Mouse (Mus musculus) frontal cortex, postnatal 14 days (tissue): Measurements from ENCODE around the gene Kifc5b.
"Not testable (repeated sequence)": the region's sequence is repeated elsewhere in the genome, so short reads cannot be mapped to it uniquely, and the experiment has no call there.

Experiments used
- DNase-seq, 2 experiments: peaks; one replicate each; pipeline ENCODE4 v3.0.0; 2022; ENCODE audit warnings: low spot score in 2 of 2

The Kifc5b gene

GRCm38 (mm10) chr17:26916711-26917482 lies at the start of gene Kifc5b:
TSS of gene Kifc5b (plus strand) at chr17:26917091.
- peak; percentile 99 to 100 for DNase-seq

- DNase-seq = no peak
These were observed 48.1 kb upstream of the Kifc5b start for GRCm38 (mm10) chr17:26868756-26869155.

DNA sequence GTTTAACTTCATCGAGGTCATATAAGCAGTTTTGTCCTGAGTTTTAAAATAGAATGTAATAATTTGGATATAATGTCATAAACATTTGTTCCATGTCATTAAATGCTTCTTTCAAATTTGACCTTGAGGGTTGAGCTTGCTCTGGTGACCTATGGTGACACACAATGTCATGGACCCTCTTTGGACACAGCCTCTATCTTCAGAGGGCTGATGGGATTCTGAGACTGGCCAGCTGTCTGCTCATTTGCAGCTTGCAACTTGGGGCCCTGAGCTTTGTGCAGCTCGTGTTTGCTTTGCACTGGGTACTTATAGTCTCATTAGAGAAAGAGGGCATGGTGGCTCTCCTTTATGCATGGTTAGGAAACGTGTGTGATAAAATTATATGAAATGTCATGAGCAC lies 44.0 kb upstream of the Kifc5b start:
- no peak for DNase-seq

- no peak for DNase-seq
These were observed 43.4 kb upstream of the Kifc5b start for GRCm38 (mm10) chr17:26873502-26873901.

DNA sequence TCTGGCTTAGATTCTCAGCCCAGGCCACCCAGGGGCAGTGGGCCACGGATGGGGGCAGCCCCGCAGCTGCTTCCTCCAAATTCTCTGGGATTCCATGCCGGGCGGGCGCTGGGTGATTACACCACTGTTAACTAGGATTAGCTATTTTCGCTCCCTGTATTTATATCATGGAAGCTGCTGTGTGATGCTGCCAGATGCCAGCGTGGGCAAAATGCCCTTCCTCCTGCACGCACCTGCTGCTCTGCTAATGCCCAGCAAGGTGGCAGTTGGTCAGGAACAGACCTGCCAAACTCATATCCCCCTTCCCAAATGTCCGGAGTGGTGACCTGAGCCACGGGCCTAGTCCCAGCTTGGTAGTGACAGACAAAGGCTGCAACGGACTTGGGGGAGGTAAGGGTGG lies 42.3 kb upstream of the Kifc5b start:
- no peak for DNase-seq

GRCm38 (mm10) chr17:26877927-26878326 lies 39.0 kb upstream of the Kifc5b start:
- DNase-seq = no peak

GRCm38 (mm10) chr17:26879235-26879634 lies 37.7 kb upstream of the Kifc5b start:
- DNase-seq = no peak

- no peak for DNase-seq
These were observed 34.2 kb upstream of the Kifc5b start for GRCm38 (mm10) chr17:26882706-26883105.

GRCm38 (mm10) chr17:26883585-26883984 lies 33.3 kb upstream of the Kifc5b start:
- no peak for DNase-seq

DNA sequence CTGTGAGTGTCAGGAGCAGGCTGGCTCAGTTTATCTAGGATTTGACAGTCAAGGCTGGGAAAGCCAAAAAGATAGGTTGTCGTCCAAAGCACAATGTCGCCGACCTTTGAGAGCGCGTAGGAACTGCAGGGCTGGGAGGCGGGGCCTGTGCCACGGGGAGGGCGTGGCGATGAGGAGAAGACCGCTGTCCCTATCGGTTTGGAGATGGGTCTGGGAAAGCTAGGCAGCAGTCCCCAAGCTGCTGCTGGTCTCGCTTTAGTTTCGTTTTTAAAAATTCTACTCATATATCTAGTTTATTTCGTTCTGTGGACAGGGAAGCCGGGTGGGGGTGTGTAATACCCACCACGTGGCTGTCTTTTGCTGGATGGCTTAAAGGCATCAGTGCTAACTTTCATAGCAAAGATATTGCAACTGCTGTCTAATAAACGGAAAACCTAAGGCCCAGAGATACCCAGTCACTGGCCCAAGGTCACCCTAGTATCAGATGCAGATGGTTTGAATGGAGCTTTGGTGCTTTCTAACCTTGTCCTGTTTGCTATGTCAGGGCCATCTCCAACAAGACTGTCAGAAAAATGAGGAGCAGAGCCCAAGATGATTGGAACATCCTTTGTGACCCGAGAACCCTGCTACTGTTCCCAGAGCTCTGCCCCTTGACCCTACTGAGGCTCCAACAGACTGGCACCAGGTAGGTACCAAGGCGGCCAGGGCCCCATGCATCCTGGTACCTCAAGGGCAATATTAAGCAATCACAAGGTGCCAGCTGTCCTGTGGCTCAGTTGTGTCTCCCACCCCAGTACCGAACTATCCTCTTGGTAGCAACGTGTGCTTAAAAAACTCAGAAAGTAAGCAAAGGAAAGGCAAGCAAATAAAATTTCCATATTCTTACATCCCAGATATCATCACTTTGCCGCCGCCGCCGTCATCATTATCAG lies 31.6 kb upstream of the Kifc5b start:
- peak in 1 of 2 experiments; percentile 61 for DNase-seq

- DNase-seq = peak; percentile 67 to 81
These were observed 30.7 kb upstream of the Kifc5b start for GRCm38 (mm10) chr17:26886047-26886749.

DNA sequence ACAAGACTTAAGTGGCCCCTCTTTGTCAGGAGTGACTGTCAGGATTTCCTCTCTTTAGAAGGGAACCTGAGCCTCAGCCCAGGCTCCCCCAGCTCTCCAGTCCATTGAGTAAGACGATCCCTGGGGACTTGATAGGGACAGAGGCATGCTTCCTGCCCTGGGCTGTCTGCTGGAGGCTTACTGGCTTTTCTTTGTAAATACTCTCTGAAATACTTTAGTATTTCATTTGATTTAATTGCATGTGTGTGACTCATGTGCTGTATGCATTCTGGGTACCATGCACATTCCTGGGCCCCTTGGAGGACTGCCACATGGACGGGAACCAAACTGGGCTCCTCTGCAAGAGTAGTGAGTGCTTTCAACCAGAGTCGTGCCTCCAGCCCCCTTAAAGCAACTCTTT lies 29.0 kb upstream of the Kifc5b start:
- no peak for DNase-seq

DNA sequence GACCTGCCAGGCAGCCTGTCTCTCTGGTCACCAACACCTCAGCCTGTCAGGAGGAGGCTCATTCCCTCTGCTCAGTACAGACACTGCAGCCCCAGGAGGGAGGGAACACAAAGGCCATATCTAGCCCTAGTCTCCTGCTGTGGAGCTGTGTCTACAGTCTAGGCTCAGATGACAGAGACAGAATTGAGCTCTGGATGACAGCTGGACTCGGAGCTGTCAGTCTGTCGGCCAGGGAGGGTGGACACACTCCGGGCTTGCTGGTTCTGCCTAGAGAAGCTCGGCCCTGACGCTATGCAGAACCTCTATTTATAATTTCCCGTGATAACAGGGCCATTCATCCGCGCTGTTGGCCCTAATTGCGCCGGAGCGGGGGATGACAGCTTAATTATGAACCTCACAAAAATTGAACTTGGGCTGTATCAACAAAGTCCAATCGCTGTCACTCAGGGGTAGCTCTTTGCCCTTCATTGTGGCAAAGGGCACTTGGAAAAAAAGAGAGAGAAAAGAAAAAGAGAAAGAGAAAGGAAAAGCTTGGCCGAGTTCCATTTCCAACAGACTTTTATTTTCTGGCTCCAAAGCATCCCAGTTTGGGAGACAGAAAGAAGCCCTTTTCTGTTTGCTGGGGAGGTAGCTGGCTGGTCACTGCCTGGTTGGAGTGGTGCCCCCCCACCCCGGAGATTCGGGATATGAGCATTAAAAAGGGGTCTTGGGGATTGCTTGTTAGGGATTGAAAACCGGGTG lies 24.1 kb upstream of the Kifc5b start:
- no peak for DNase-seq

DNA sequence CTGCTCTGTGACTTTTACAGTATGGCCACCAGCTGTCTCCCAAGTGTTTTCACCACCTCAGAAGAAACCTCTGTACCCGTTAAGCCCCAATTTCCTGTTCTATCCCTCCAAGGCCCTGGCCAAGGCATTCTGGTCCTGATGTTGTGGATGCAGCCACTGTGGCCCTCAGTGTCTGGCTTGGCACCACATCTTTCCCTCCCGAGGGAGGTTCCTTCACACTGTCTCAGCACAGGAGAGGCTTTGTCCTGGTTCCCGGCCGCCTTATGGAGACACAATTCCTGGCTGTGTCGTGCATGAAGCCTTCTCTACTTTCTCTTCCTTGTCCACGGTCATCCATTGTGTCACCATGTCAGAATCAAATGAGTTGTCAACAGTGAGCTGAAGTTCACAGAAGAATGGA lies 23.4 kb upstream of the Kifc5b start:
- no peak for DNase-seq

DNA sequence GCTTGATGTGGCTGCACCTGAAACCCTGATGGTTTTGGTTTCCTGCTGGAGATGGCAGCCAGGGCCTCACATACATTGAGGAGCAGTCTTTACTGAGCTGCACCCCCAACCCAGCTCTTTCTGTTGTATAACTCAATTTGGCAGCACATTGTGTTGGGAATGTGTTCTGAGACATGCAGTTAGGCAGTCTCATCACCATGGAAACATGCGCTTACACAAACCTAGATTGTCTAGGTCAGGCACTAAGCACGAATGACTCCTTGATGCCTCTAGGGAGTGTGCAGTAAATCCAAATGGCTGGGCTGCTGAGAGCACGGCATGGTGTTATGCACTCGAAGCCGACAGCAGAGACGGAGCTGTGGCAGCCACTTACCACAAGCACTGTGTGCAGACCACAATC lies 22.5 kb upstream of the Kifc5b start:
- no peak for DNase-seq

GRCm38 (mm10) chr17:26895578-26895977 lies 21.3 kb upstream of the Kifc5b start:
- DNase-seq = peak in 1 of 2 experiments; percentile 40

DNA sequence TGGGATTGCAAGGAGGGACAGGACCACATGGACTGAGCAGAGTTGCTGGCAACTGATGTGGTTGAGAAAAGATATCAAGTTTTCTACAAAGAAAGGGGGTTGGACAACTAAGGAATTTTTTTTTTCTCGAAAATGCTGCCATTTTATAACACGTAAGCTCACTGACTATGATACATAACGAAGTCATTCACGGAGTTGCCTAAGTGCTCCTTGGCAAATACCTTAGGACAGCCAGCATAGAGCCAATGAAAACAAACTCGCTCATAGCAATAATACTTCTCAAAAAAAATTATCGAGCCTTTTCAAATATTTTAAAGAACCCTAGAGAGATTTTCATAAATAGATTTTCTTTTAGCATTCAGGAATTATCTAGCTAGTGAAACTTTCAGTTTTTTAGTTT lies 16.0 kb upstream of the Kifc5b start:
- no peak for DNase-seq

- no peak for DNase-seq
These were observed 12.6 kb upstream of the Kifc5b start for GRCm38 (mm10) chr17:26904320-26904719.

DNA sequence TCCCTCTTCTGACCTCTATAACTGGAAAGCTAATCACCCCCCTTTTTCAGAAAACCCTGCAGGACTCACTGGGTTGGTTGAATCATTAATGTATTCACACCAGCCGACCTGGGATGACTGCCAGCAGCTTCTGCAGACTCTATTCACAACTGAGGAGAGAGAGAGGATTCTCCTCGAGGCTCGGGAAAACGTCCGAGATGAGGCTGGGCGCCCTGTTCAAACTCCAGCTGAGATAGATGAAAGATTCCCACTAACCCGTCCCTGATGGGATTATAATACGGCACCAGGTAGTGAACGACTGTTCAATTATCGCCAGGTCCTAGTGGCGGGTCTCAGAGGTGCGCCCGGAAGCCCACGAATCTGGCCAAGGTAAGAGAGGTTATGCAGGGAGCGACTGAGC lies 9.4 kb upstream of the Kifc5b start:
- not testable (repeated sequence) for DNase-seq

DNA sequence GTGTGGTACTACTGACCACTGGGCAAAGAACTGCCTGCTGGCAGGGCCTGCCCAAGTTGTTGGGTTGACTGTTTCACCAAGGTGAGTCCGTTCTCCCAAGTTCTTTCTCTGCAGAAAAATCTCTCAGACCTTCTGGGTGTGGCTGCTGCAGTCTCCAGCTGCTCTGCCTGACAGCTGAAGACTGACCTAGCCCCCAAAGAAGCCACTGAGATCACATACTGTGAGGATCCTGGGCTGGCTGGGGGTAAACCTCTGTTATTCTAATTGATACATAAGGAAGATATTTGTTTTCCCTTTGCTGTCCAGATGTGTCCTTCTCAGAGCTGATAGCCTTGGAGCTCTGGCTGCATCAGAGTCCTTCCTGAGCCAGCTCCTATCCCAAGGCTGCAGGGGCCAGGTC lies 1.6 kb upstream of the Kifc5b start:
- no peak for DNase-seq

DNA sequence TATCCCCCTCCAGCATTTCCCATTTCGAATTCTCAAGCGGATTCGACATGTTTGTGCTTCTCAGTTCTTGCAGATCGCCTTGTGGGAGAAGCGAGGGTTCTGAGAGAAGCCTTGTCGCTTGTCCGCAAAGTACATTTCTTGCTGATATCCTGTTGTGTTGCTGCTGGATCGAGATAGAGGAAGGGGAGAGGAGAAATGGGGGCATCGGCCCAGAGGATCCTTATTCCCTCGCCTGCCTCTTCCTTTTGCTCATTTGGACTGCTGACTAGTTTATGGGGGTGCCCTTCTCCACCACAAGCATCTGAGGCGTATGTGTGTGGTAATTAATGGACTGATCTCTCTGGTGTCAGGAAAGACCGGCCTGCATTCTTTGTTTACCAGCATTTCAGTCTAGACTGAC lies 669 bp downstream of the Kifc5b start:
- not testable (repeated sequence) for DNase-seq
